Mouse (Mus musculus) 3134 (cell line): ENCODE data around the gene Rprd2.
A peak's percentile ranks its signal among the peaks of the same experiment; 100 is the strongest.
"Not testable (repeated sequence)": the region's sequence is repeated elsewhere in the genome, so short reads cannot be mapped to it uniquely, and the experiment has no call there.

Experiments used
- DNase-seq: peaks from one replicate; pipeline ENCODE4 v3.0.0-alpha.2; 2011; ENCODE audit warnings: low spot score; ENCODE audit not compliant: insufficient read length; ENCODE audit errors: extremely low read depth

Gene Rprd2

GRCm38 (mm10) chr3:95818571-95819288 lies at the start of gene Rprd2:
Rprd2 (minus strand) TSS chr3:95818863.
- DNase-seq = peak; percentile 87

- no peak for DNase-seq
These were observed 48.7 kb upstream of the Rprd2 start for GRCm38 (mm10) chr3:95867408-95867807.

- DNase-seq = no peak
These were observed 47.4 kb upstream of the Rprd2 start for GRCm38 (mm10) chr3:95866071-95866470.

GRCm38 (mm10) chr3:95865571-95865970 lies 46.9 kb upstream of the Rprd2 start:
- DNase-seq = no peak

- DNase-seq = no peak
These were observed 46.4 kb upstream of the Rprd2 start for GRCm38 (mm10) chr3:95865050-95865449.

- no peak for DNase-seq
These were observed 44.9 kb upstream of the Rprd2 start for GRCm38 (mm10) chr3:95863578-95863977.

GRCm38 (mm10) chr3:95861796-95862195 lies 43.1 kb upstream of the Rprd2 start:
- DNase-seq = peak; percentile 55

GRCm38 (mm10) chr3:95861216-95861615 lies 42.6 kb upstream of the Rprd2 start:
- peak; percentile 50 for DNase-seq

- DNase-seq = no peak
These were observed 41.7 kb upstream of the Rprd2 start for GRCm38 (mm10) chr3:95860323-95860722.

- not testable (repeated sequence) for DNase-seq
These were observed 39.6 kb upstream of the Rprd2 start for GRCm38 (mm10) chr3:95858278-95858677.

GRCm38 (mm10) chr3:95857050-95857449 lies 38.4 kb upstream of the Rprd2 start:
- not testable (repeated sequence) for DNase-seq

GRCm38 (mm10) chr3:95856115-95856514 lies 37.5 kb upstream of the Rprd2 start:
- no peak for DNase-seq

- peak; percentile 95 for DNase-seq
These were observed 36.9 kb upstream of the Rprd2 start, which contains the start of gene Prpf3 for GRCm38 (mm10) chr3:95855502-95856089. Prpf3 (minus strand) TSS chr3:95855885.

GRCm38 (mm10) chr3:95851317-95851716 lies 32.7 kb upstream of the Rprd2 start:
- no peak for DNase-seq

GRCm38 (mm10) chr3:95850611-95851010 lies 31.9 kb upstream of the Rprd2 start:
- no peak for DNase-seq

GRCm38 (mm10) chr3:95842503-95843214 lies 24.0 kb upstream of the Rprd2 start:
- DNase-seq = no peak

GRCm38 (mm10) chr3:95839250-95839649 lies 20.6 kb upstream of the Rprd2 start:
- DNase-seq = no peak

- no peak for DNase-seq
These were observed 10.4 kb upstream of the Rprd2 start for GRCm38 (mm10) chr3:95829053-95829452.

GRCm38 (mm10) chr3:95826275-95826674 lies 7.6 kb upstream of the Rprd2 start:
- no peak for DNase-seq

GRCm38 (mm10) chr3:95820046-95821010 lies 1.7 kb upstream of the Rprd2 start:
- DNase-seq = peak; percentile 59
